Mouse (Mus musculus) hematopoietic stem cell, adult 5-6 weeks (primary cell): ENCODE measurements around the gene Hoxa10. TPM values are rescaled to one million over a fixed set of nuclear protein-coding genes. Genes with fewer than 3 reads are reported as not detected.
A peak's percentile ranks its signal among the peaks of the same experiment; 100 is the strongest.

Experiments
- ATAC-seq, 2 experiments: fragments of 125-278 bp in 1 of 2; replicated peaks in 1 of 2; 2 replicates each; pipeline ENCODE4 v1.8.0; 2016 to 2017; ENCODE audit warnings: inconsistent platforms in 2 of 2, mild to moderate bottlenecking in 2 of 2, moderate number of reproducible peaks in 2 of 2, low read depth in 1 of 2, moderate TSS enrichment in 1 of 2; ENCODE audit not compliant: low FRiP score in 2 of 2, poor library complexity in 2 of 2, severe bottlenecking in 2 of 2, insufficient read depth in 1 of 2, low TSS enrichment in 1 of 2
- total RNA-seq: library from RNA; stranded (forward); fragments of 172-1452, 232-1000 nt; gene quantifications from 2 replicates; pipeline ENCODE4 v1.2.3, GENCODE M21; 2017

The Hoxa10 gene
- total RNA-seq, 1 experiment from 2014 or later = 12.2 TPM

GRCm38 (mm10) chr6:52237346-52238154 lies 3.1 kb downstream of the Hoxa10 start:
- ATAC-seq = no peak

- ATAC-seq = no peak
These were observed 3.8 kb downstream of the Hoxa10 start for GRCm38 (mm10) chr6:52236806-52237205.

GRCm38 (mm10) chr6:52235866-52236265 lies 4.8 kb downstream of the Hoxa10 start:
- ATAC-seq = no peak

GRCm38 (mm10) chr6:52235267-52235666 lies 5.4 kb downstream of the Hoxa10 start:
- ATAC-seq = no peak

GRCm38 (mm10) chr6:52234428-52235140 lies 6.1 kb downstream of the Hoxa10 start:
- ATAC-seq = no peak

GRCm38 (mm10) chr6:52233546-52234427 lies 6.9 kb downstream of the Hoxa10 start:
- peak in 1 of 2 experiments; percentile 27; a peak in 1 of 4 replicates for ATAC-seq

GRCm38 (mm10) chr6:52232984-52233545 lies 7.6 kb downstream of the Hoxa10 start:
- no peak for ATAC-seq

- no peak for ATAC-seq
These were observed 8.1 kb downstream of the Hoxa10 start for GRCm38 (mm10) chr6:52232568-52232965.

- no peak for ATAC-seq
These were observed 8.6 kb downstream of the Hoxa10 start for GRCm38 (mm10) chr6:52231885-52232567.

GRCm38 (mm10) chr6:52230516-52231165 lies 10.0 kb downstream of the Hoxa10 start, which contains the start of gene Hoxa9:
Gene Hoxa9, minus strand, starts transcription at chr6:52231089.
- ATAC-seq = no peak

- no peak for ATAC-seq
These were observed 10.9 kb downstream of the Hoxa10 start for GRCm38 (mm10) chr6:52229558-52230416.

GRCm38 (mm10) chr6:52228475-52229465 lies 11.9 kb downstream of the Hoxa10 start:
- ATAC-seq = no peak

GRCm38 (mm10) chr6:52227470-52228222 lies 13.0 kb downstream of the Hoxa10 start:
- no peak for ATAC-seq
